Mouse (Mus musculus): ENCODE results near the gene Plaur. TPM values are rescaled to one million over a fixed set of nuclear protein-coding genes. Genes with fewer than 3 reads are reported as not detected.

Plaur gene
- total RNA-seq, 1 experiment, result 118 TPM

DNA sequence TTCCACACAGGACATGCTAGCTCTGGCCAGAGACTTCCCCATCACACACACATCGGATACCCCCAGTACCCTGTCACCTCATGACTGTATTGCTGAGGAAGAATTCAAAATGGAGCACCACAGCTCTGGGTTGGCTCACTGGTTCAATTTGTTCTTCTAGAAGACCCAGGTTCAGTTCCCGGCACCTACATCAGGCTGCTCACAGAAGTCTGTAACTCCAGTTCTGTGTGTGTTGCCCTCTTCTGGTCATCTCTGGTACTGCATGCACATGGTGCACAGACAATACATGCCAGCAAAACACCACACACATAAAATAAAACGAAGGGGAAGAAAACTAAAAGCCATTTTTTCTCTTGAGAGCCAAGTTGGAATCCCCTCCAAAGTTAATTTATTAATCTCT lies 6.8 kb downstream of the Plaur start:
- DNase-seq (ENCODE audit: low read depth, low spot score), result no peak
- in situ Hi-C loops (cut with MboI; ENCODE audit: low sequenced_read_pairs in 2 of 2, unreplicated experiment in 2 of 2), result no loop called here
- no peak for TF ChIP-seq MAFK (IDR thresholded peaks at IDR 0.05; ENCODE audit: insufficient read depth, low read depth, low read length)
- TF ChIP-seq ZNF384 (IDR thresholded peaks at IDR 0.05; ENCODE audit: low read depth, low read length), result no peak
- no peak for TF ChIP-seq CHD2 (IDR thresholded peaks at IDR 0.05; ENCODE audit: low read depth, low read length)
- no peak for TF ChIP-seq HCFC1 (IDR thresholded peaks at IDR 0.05; ENCODE audit: borderline replicate concordance, insufficient read depth, low read length)
- no peak for TF ChIP-seq ZC3H11A (IDR thresholded peaks at IDR 0.05; ENCODE audit: borderline replicate concordance, low read depth, low read length)

DNA sequence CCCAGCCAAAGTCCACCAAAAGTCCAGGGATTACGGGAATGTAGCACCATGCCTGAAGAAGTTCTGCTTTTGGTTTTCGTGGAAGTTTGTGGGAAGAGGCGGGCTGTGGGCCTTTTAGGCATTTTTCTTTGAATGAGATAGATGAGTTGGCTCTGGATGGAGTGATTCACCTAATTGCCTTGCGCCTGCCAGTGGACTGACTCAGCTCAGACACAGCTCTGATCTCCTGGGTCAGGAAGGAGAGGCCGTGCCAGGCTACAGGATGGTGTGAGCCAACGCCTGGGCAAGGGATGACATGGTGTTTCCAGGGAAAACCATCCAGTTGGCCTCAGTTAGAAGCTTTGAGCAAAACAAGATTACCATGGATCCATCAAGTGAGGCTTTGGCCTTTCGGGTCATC lies 8.1 kb downstream of the Plaur start:
- Histone ChIP-seq H3K4me3 (ENCODE audit: insufficient read depth in 1 of 2, low read depth in 1 of 2, low read length in 2 of 2, poor library complexity in 1 of 2, severe bottlenecking in 1 of 2) (no peak overlapping the region), H3K4me1 (ENCODE audit: control insufficient read depth in 2 of 2, insufficient read depth in 2 of 2, low read length in 2 of 2, poor library complexity in 1 of 2) (peaks cover 0 to 2% of the 10 kb centered on the region in 2 experiments; a peak in 1 of 4 replicates), H3K36me3 (ENCODE audit: control insufficient read depth, insufficient read depth, low read length, poor library complexity, severe bottlenecking) (peaks cover 24% of the 10 kb centered on the region; the same call in 1 of the 2 replicates), H3K9ac (ENCODE audit: insufficient read depth, low read depth, low read length, poor library complexity, severe bottlenecking) (no peak overlapping the region), H3K27ac (ENCODE audit: insufficient read depth, low read depth, low read length, poor library complexity, severe bottlenecking) (no peak overlapping the region), H3K9me3 (ENCODE audit: control insufficient read depth, insufficient read depth, low read depth, low read length) (no peaks in the 10 kb centered on the region)
- in situ Hi-C loops (cut with MboI; ENCODE audit: low sequenced_read_pairs in 2 of 2, unreplicated experiment in 2 of 2), result no loop called here
- no peak for DNase-seq (ENCODE audit: low read depth, low spot score)
- no peak for TF ChIP-seq ZNF384 (IDR thresholded peaks at IDR 0.05; ENCODE audit: low read depth, low read length)
- TF ChIP-seq ZC3H11A (IDR thresholded peaks at IDR 0.05; ENCODE audit: borderline replicate concordance, low read depth, low read length), result no peak
- no peak for TF ChIP-seq MAFK (IDR thresholded peaks at IDR 0.05; ENCODE audit: insufficient read depth, low read depth, low read length)
- TF ChIP-seq CHD2 (IDR thresholded peaks at IDR 0.05; ENCODE audit: low read depth, low read length), result no peak
- TF ChIP-seq HCFC1 (IDR thresholded peaks at IDR 0.05; ENCODE audit: borderline replicate concordance, insufficient read depth, low read length), result no peak

More for the DNA sequence above, 6.8 kb downstream of the Plaur start:
- Histone ChIP-seq H3K9me3 (ENCODE audit: control insufficient read depth, insufficient read depth, low read depth, low read length) (no peaks in the 10 kb centered on the region), H3K4me3 (ENCODE audit: insufficient read depth in 1 of 2, low read depth in 1 of 2, low read length in 2 of 2, poor library complexity in 1 of 2, severe bottlenecking in 1 of 2) (no peak overlapping the region), H3K4me1 (ENCODE audit: control insufficient read depth in 2 of 2, insufficient read depth in 2 of 2, low read length in 2 of 2, poor library complexity in 1 of 2) (peaks cover 2 to 7% of the 10 kb centered on the region in 2 experiments; a peak in 2 of 4 replicates), H3K36me3 (ENCODE audit: control insufficient read depth, insufficient read depth, low read length, poor library complexity, severe bottlenecking) (peaks cover 23% of the 10 kb centered on the region; the same call in 1 of the 2 replicates), H3K27ac (ENCODE audit: insufficient read depth, low read depth, low read length, poor library complexity, severe bottlenecking) (no peak overlapping the region), H3K9ac (ENCODE audit: insufficient read depth, low read depth, low read length, poor library complexity, severe bottlenecking) (no peak overlapping the region)

DNA sequence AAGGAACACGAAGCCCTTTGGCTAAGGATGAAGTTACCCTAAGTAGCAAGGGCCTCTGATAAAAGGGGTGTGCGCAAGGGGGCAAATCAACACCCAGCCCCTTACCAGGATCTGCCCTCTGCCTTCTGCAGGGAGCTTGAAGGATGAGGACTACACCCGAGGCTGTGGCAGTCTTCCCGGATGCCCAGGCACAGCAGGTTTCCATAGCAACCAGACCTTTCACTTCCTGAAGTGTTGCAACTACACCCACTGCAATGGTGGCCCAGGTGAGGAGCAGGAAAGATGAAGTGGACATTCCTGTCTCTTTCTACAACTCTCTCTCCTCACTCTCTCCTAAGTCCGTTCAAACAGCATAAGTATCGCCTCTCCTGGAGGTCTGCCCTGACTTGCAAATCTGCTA lies 10.2 kb downstream of the Plaur start:
- H3K4me3 ChIP-seq (ENCODE audit: insufficient read depth in 1 of 2, low read depth in 1 of 2, low read length in 2 of 2, poor library complexity in 1 of 2, severe bottlenecking in 1 of 2), result no peak overlapping the region
- H3K4me1 ChIP-seq (ENCODE audit: control insufficient read depth in 2 of 2, insufficient read depth in 2 of 2, low read length in 2 of 2, poor library complexity in 1 of 2), result peaks cover 0 to 4% of the 10 kb centered on the region in 2 experiments; a peak in 1 of 4 replicates
- in situ Hi-C loops (cut with MboI; ENCODE audit: low sequenced_read_pairs in 2 of 2, unreplicated experiment in 2 of 2), result no loop called here
- H3K9me3 ChIP-seq (ENCODE audit: control insufficient read depth, insufficient read depth, low read depth, low read length), result no peaks in the 10 kb centered on the region
- TF ChIP-seq ZC3H11A (IDR thresholded peaks at IDR 0.05; ENCODE audit: borderline replicate concordance, low read depth, low read length), result no peak
- TF ChIP-seq CHD2 (IDR thresholded peaks at IDR 0.05; ENCODE audit: low read depth, low read length), result no peak
- TF ChIP-seq MAFK (IDR thresholded peaks at IDR 0.05; ENCODE audit: insufficient read depth, low read depth, low read length), result no peak
- TF ChIP-seq ZNF384 (IDR thresholded peaks at IDR 0.05; ENCODE audit: low read depth, low read length), result no peak
- TF ChIP-seq HCFC1 (IDR thresholded peaks at IDR 0.05; ENCODE audit: borderline replicate concordance, insufficient read depth, low read length), result no peak
- no peak for DNase-seq (ENCODE audit: low read depth, low spot score)
- peaks cover 15% of the 10 kb centered on the region for H3K36me3 ChIP-seq (ENCODE audit: control insufficient read depth, insufficient read depth, low read length, poor library complexity, severe bottlenecking)
- no peak overlapping the region for H3K27ac ChIP-seq (ENCODE audit: insufficient read depth, low read depth, low read length, poor library complexity, severe bottlenecking)
- no peak overlapping the region for H3K9ac ChIP-seq (ENCODE audit: insufficient read depth, low read depth, low read length, poor library complexity, severe bottlenecking)

DNA sequence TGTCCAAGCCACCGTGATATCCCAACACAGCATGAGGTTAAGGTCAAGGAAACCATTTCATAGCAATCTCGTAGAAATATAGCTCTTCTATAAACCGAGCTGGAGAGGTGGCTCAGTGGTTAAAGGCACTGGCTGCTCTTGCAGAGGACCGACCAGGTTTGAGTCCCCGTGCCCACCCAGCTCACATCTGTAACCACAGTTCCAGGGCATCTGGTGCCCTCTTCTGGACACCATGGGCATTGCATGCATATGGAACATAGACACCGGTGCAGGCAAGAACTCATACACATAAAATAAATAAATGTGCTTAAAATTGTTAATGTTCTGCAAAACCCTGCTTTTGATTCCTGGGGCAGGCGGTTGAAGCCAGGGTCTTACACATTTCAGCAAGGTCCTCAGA lies 10.7 kb downstream of the Plaur start:
- Histone ChIP-seq H3K4me3 (ENCODE audit: insufficient read depth in 1 of 2, low read depth in 1 of 2, low read length in 2 of 2, poor library complexity in 1 of 2, severe bottlenecking in 1 of 2) (no peak overlapping the region), H3K36me3 (ENCODE audit: control insufficient read depth, insufficient read depth, low read length, poor library complexity, severe bottlenecking) (peaks cover 15% of the 10 kb centered on the region), H3K4me1 (ENCODE audit: control insufficient read depth in 2 of 2, insufficient read depth in 2 of 2, low read length in 2 of 2, poor library complexity in 1 of 2) (peaks cover 0 to 4% of the 10 kb centered on the region in 2 experiments; a peak in 1 of 4 replicates), H3K9ac (ENCODE audit: insufficient read depth, low read depth, low read length, poor library complexity, severe bottlenecking) (no peak overlapping the region), H3K9me3 (ENCODE audit: control insufficient read depth, insufficient read depth, low read depth, low read length) (no peaks in the 10 kb centered on the region), H3K27ac (ENCODE audit: insufficient read depth, low read depth, low read length, poor library complexity, severe bottlenecking) (no peak overlapping the region)
- no peak for DNase-seq (ENCODE audit: low read depth, low spot score)
- TF ChIP-seq MAFK (IDR thresholded peaks at IDR 0.05; ENCODE audit: insufficient read depth, low read depth, low read length) (no peak), CHD2 (IDR thresholded peaks at IDR 0.05; ENCODE audit: low read depth, low read length) (no peak), ZC3H11A (IDR thresholded peaks at IDR 0.05; ENCODE audit: borderline replicate concordance, low read depth, low read length) (no peak), HCFC1 (IDR thresholded peaks at IDR 0.05; ENCODE audit: borderline replicate concordance, insufficient read depth, low read length) (no peak), ZNF384 (IDR thresholded peaks at IDR 0.05; ENCODE audit: low read depth, low read length) (no peak)
- in situ Hi-C loops (cut with MboI; ENCODE audit: low sequenced_read_pairs in 2 of 2, unreplicated experiment in 2 of 2), result no loop called here

All from ES-E14 (cell line).